8 mouse cellular contexts compared by ENCODE assay signal in genomic region chr9:48836566-48836930, GRCm38 (mm10). TPM values are rescaled to one million over a fixed set of nuclear protein-coding genes. Genes with fewer than 3 reads are reported as not detected.
DNase-seq lines count a peak whose midpoint lies in the region; ATAC-seq and TF ChIP-seq lines count a peak whose summit lies in the region.

No protein-coding gene starts in this region.

- whole genome bisulfite sequencing in limb, embryonic 14.5 days, result 2% methylated on average over 12 of the region's 12 CpGs
- WGBS in stomach, embryonic 15.5 days, result 3% methylated on average over 12 of the region's 12 CpGs

- no peak for TF ChIP-seq POLR2A in limb, embryonic 14.5 days (IDR thresholded peaks at IDR 0.05; ENCODE audit: borderline replicate concordance, extremely low read depth, insufficient read depth, insufficient read length)

- no peak for ATAC-seq in megakaryocyte, adult 5-6 weeks (ENCODE audit: poor library complexity, severe bottlenecking)
- ATAC-seq in limb, embryonic 14.5 days (ENCODE audit: low FRiP score, low read depth), result no peak
- no peak for ATAC-seq in stomach, embryonic 15.5 days (ENCODE audit: insufficient read depth, low FRiP score, low read depth)

- peak overlapping the region; percentile 97 for H3K4me2 ChIP-seq in limb, embryonic 14.5 days (replicated peaks; ENCODE audit: low read depth, low read length, severe bottlenecking)
- peak overlapping the region; percentile 98 for H3K4me2 ChIP-seq in stomach, embryonic 15.5 days

- peak; percentile 36 for DNase-seq in gastrocnemius, adult 18-20 months (ENCODE audit: low spot score)
- no peak for DNase-seq in gastrocnemius, postnatal 14 days
- DNase-seq in limb, embryonic 14.5 days (ENCODE audit: low spot score), result no peak
- DNase-seq in embryo, embryonic 10.5 days (ENCODE audit: low spot score), result no peak
- DNase-seq in left cerebral cortex, postnatal 14 days (ENCODE audit: low spot score in 2 of 2), result no peak

- H3K4me3 ChIP-seq in megakaryocyte, embryonic 14.5 days (replicated peaks), result peak overlapping the region; percentile 98
- H3K4me3 ChIP-seq in limb, embryonic 14.5 days (replicated peaks; ENCODE audit: low read length), result peak overlapping the region; percentile 55
- peak overlapping the region; percentile 65 for H3K4me3 ChIP-seq in stomach, embryonic 15.5 days (replicated peaks)

- no peaks in the 10 kb centered on the region for H3K9me3 ChIP-seq in megakaryocyte, embryonic 14.5 days
- H3K9me3 ChIP-seq in limb, embryonic 14.5 days (ENCODE audit: control insufficient read depth, low read length), result no peaks in the 10 kb centered on the region
- no peaks in the 10 kb centered on the region for H3K9me3 ChIP-seq in stomach, embryonic 15.5 days

- H3K27me3 ChIP-seq in megakaryocyte, embryonic 14.5 days (replicated peaks), result peaks cover 34% of the 10 kb centered on the region
- peaks cover 70% of the 10 kb centered on the region for H3K27me3 ChIP-seq in limb, embryonic 14.5 days (ENCODE audit: control insufficient read depth, insufficient read depth, low read length)
- peaks cover 63% of the 10 kb centered on the region for H3K27me3 ChIP-seq in stomach, embryonic 15.5 days (replicated peaks)

- intact Hi-C loops in gastrocnemius, postnatal 14 days (cut with DNase I; ENCODE audit: low total_unique reads), result loop anchor here (5.0 kb wide), 1 partner anchor 104 kb away; no protein-coding TSS in a partner anchor
- intact Hi-C loops in left cerebral cortex, postnatal 14 days (cut with DNase I), result loop anchor here (2.0 to 5.0 kb wide), 2 partner anchors 100 to 189 kb away; no protein-coding TSS in a partner anchor

- H3K4me1 ChIP-seq in megakaryocyte, embryonic 14.5 days, result peaks cover 51% of the 10 kb centered on the region
- H3K4me1 ChIP-seq in limb, embryonic 14.5 days (ENCODE audit: control insufficient read depth, insufficient read depth, low read length), result peaks cover 20% of the 10 kb centered on the region
- H3K4me1 ChIP-seq in stomach, embryonic 15.5 days, result peaks cover 26% of the 10 kb centered on the region

- H3K27ac ChIP-seq in limb, embryonic 14.5 days (replicated peaks; ENCODE audit: low read depth, low read length), result no peak overlapping the region
- no peak overlapping the region for H3K27ac ChIP-seq in stomach, embryonic 15.5 days

- peaks cover 21% of the 10 kb centered on the region for H3K36me3 ChIP-seq in megakaryocyte, embryonic 14.5 days (replicated peaks; ENCODE audit: low read length)
- H3K36me3 ChIP-seq in limb, embryonic 14.5 days (ENCODE audit: control insufficient read depth, insufficient read depth, low read length), result no peaks in the 10 kb centered on the region
- no peaks in the 10 kb centered on the region for H3K36me3 ChIP-seq in stomach, embryonic 15.5 days

- H3K9ac ChIP-seq in limb, embryonic 14.5 days (ENCODE audit: low read depth, low read length, severe bottlenecking), result peak overlapping the region; percentile 52; the same call in 1 of the 2 replicates
- H3K9ac ChIP-seq in stomach, embryonic 15.5 days, result 0 out of 2 replicates have a peak overlapping the region, but pooled peaks have one; percentile 16

RNA-seq across cellular contexts. Expression of gene Zbtb16, which starts 0.5 kb away (rescaled TPM):
- total RNA-seq in gastrocnemius, adult 18-20 months (2021), result 100 to 1,000 TPM; 108 to 116 TPM
- total RNA-seq in gastrocnemius, postnatal 14 days (2021), result 100 to 1,000 TPM in 1 of 2 experiments, 10 to 100 TPM in 1; 70.1 to 157 TPM
- 1.00 and 1.8 TPM in 2 replicates for polyA plus RNA-seq in megakaryocyte, embryonic 14.5 days (2012; ENCODE audit: insufficient read depth, low replicate concordance)
- total RNA-seq in megakaryocyte, adult 5-6 weeks (2015), result 1.9 and 3.0 TPM in 2 replicates
- total RNA-seq in megakaryocyte, adult 5-6 weeks (2017), result 2.2 and 2.7 TPM in 2 replicates
- polyA plus RNA-seq in limb, embryonic 14.5 days (2012; rRNA removed), result 0.60 and 0.91 TPM in 2 replicates
- polyA plus RNA-seq in limb, embryonic 14.5 days (2014; fragmentation: Nextera tagmentation; extraction: Ambion mirVana), result 1.3 and 1.9 TPM in 2 replicates
- 3.9 and 4.5 TPM in 2 replicates for polyA plus RNA-seq in stomach, embryonic 15.5 days (2015; fragmentation: Nextera tagmentation; extraction: Ambion mirVana)
- 10 to 100 TPM; 56.2 to 65.7 TPM for total RNA-seq in left cerebral cortex, postnatal 14 days (2021)

Comparison
In these comparisons a context has a peak if more than half of its experiments do, and no peak if none do; other contexts are left out.
1. RNA of gene Zbtb16, which starts 0.5 kb away (total RNA-seq): 70.1 to 157 TPM in gastrocnemius, postnatal 14 days, 108 to 116 TPM in gastrocnemius, adult 18-20 months and 56.2 to 65.7 TPM in left cerebral cortex, postnatal 14 days; 1.9 to 3.0 TPM in megakaryocyte, adult 5-6 weeks; every median in the first group is over 10 times any median in the second.
2. Peak in every context shown above with its lines, with median percentiles within 50 percentile points of each other: H3K4me3 ChIP-seq.